Mouse (Mus musculus): ENCODE measurements around the gene Ccdc125.

- TF ChIP-seq GATA1 (IDR thresholded peaks at IDR 0.05; ENCODE audit: borderline replicate concordance, low read length) (no peak), FLI1 (IDR thresholded peaks at IDR 0.05; ENCODE audit: low read length) (no peak)
Observed at GRCm38 (mm10) chr13:100651439-100652186, 17.9 kb upstream of the Ccdc125 start, which contains the start of gene Taf9.
